Mouse (Mus musculus) erythroblast, embryonic 14.5 days (primary cell): ENCODE measurements around the gene Olfr556.
"Not testable (repeated sequence)": the region's sequence is repeated elsewhere in the genome, so short reads cannot be mapped to it uniquely, and the experiment has no call there.

Experiments used
- GATA1 ChIP-seq: IDR thresholded peaks from 2 replicates; pipeline ENCODE4 v1.6.1; 2012; ENCODE audit warnings: low read length, inconsistent platforms, mixed read lengths
- TAL1 ChIP-seq: IDR thresholded peaks from 3 replicates; pipeline ENCODE4 v1.6.1; 2012; ENCODE audit warnings: low read length, inconsistent platforms, mixed read lengths

- not testable (repeated sequence) for TF ChIP-seq GATA1, TAL1
Measured at GRCm38 (mm10) chr7:102644945-102645344, 19.8 kb upstream of the Olfr556 start.
